Mouse (Mus musculus) lung, postnatal 0 days (tissue): Measurements from ENCODE around the gene Nln. TPM values are rescaled to one million over a fixed set of nuclear protein-coding genes. Genes with fewer than 3 reads are reported as not detected.
A peak's percentile ranks its signal among the peaks of the same experiment; 100 is the strongest.

ENCODE experiments used
- ATAC-seq: fragments of 200-750 bp; cut with Nextera tagmentation; 2 replicates; pipeline ENCODE4 v1.8.0; 2017; ENCODE audit warnings: moderate library complexity
- DNase-seq: peaks from one replicate; pipeline ENCODE4 v3.0.0-alpha.2; 2016; ENCODE audit warnings: low spot score
- H3K27ac ChIP-seq: fragments of 300-500 bp; sonication (generic); 2 replicates; pipeline ENCODE4 v1.5.1; 2014; ENCODE audit warnings: antibody characterized with exemption, mild to moderate bottlenecking, low read length, mixed read lengths
- H3K27me3 ChIP-seq: fragments of 300-500 bp; sonication (generic); replicated peaks from 2 replicates; pipeline ENCODE4 v1.6.1; 2014; ENCODE audit warnings: low read length, mixed read lengths; ENCODE audit not compliant: insufficient read depth
- H3K36me3 ChIP-seq: fragments of 300-500 bp; sonication (generic); 2 replicates; pipeline ENCODE4 v1.6.1; 2014; ENCODE audit warnings: low read length, mixed read lengths; ENCODE audit not compliant: insufficient read depth
- H3K4me1 ChIP-seq: fragments of 300-500 bp; sonication (generic); 2 replicates; pipeline ENCODE4 v1.6.1; 2014; ENCODE audit warnings: antibody characterized with exemption, low read depth, low read length, mixed read lengths; ENCODE audit not compliant: insufficient read depth
- H3K4me2 ChIP-seq: fragments of 300-500 bp; sonication (generic); replicated peaks from 2 replicates; pipeline ENCODE4 v1.6.1; 2014; ENCODE audit warnings: low read depth, mild to moderate bottlenecking, low read length, moderate library complexity, mixed read lengths
- H3K4me3 ChIP-seq: fragments of 300-500 bp; sonication (generic); 2 replicates; pipeline ENCODE4 v1.5.1; 2014; ENCODE audit warnings: low read depth, low read length
- H3K9ac ChIP-seq: fragments of 300-500 bp; sonication (generic); replicated peaks from 2 replicates; pipeline ENCODE4 v1.6.1; 2014; ENCODE audit warnings: low read depth, mild to moderate bottlenecking
- H3K9me3 ChIP-seq: fragments of 300-500 bp; sonication (generic); 2 replicates; pipeline ENCODE4 v1.6.1; 2016; ENCODE audit warnings: low read length, mixed read lengths
- CTCF ChIP-seq: IDR thresholded peaks from 2 replicates; pipeline ENCODE4 v1.5.1; 2016; ENCODE audit warnings: antibody characterized with exemption, mild to moderate bottlenecking
- EP300 ChIP-seq: IDR thresholded peaks from 2 replicates; pipeline ENCODE4 v1.6.1; 2016; ENCODE audit warnings: antibody characterized with exemption, mild to moderate bottlenecking, control low read depth
- WGBS: fragments of 180-500 bp; shearing (Covaris S2); extraction: QIAGEN DNeasy Blood & Tissue Kit; methylation state at CpG from one replicate; pipeline ENCODE4 v1.1.7; 2014; 5-methylcytosine and 5-hydroxymethylcytosine counted together
- polyA plus RNA-seq: library from polyadenylated mRNA; unstranded; fragments of >200 nt; fragmentation: Nextera tagmentation; extraction: Ambion mirVana; gene quantifications from 2 replicates; pipeline ENCODE4 v1.2.1, GENCODE M21; 2015

Gene Nln
- polyA plus RNA-seq, 1 experiment from 2014 or later = 13.0 TPM

GRCm38 (mm10) chr13:104041481-104041880 lies 67.9 kb downstream of the Nln start:
- Histone ChIP-seq H3K9me3 (no peaks in the 10 kb centered on the region), H3K4me3 (no peak overlapping the region), H3K4me1 (peaks cover 19% of the 10 kb centered on the region; the same call in 1 of the 2 replicates), H3K4me2 (no peak overlapping the region), H3K27ac (no peak overlapping the region), H3K36me3 (no peaks in the 10 kb centered on the region), H3K9ac (no peak overlapping the region), H3K27me3 (no peaks in the 10 kb centered on the region)
- no peak for ATAC-seq
- 82% methylated on average over 7 of the region's 7 CpGs for WGBS
- no peak for TF ChIP-seq EP300
- no peak for TF ChIP-seq CTCF
- no peak for DNase-seq

- Histone ChIP-seq H3K27me3 (no peaks in the 10 kb centered on the region), H3K36me3 (no peaks in the 10 kb centered on the region), H3K9me3 (no peaks in the 10 kb centered on the region), H3K9ac (no peak overlapping the region), H3K4me3 (no peak overlapping the region), H3K4me1 (peaks cover 19% of the 10 kb centered on the region; the same call in 1 of the 2 replicates), H3K4me2 (no peak overlapping the region), H3K27ac (no peak overlapping the region)
- no peak for TF ChIP-seq CTCF
- no peak for TF ChIP-seq EP300
- DNase-seq (no peak), ATAC-seq (no peak)
- WGBS = 62% methylated on average over 4 of the region's 4 CpGs
Observed at GRCm38 (mm10) chr13:104040950-104041349, 68.5 kb downstream of the Nln start.

GRCm38 (mm10) chr13:104039861-104040260 lies 69.6 kb downstream of the Nln start:
- H3K4me1 ChIP-seq = peaks cover 21% of the 10 kb centered on the region; the same call in 1 of the 2 replicates
- 0 out of 2 replicates have a peak overlapping the region, but pooled peaks have one; percentile 9 for H3K27ac ChIP-seq
- H3K9me3 ChIP-seq = no peaks in the 10 kb centered on the region
- no peak overlapping the region for H3K4me3 ChIP-seq
- H3K4me2 ChIP-seq = no peak overlapping the region
- ATAC-seq = no peak
- DNase-seq = peak; percentile 79
- H3K36me3 ChIP-seq = no peaks in the 10 kb centered on the region
- 52% methylated on average over 4 of the region's 4 CpGs for WGBS
- H3K27me3 ChIP-seq = no peaks in the 10 kb centered on the region
- TF ChIP-seq EP300 (0 out of 2 replicates have a peak, but pooled peaks have one; percentile 24), CTCF (no peak)
- H3K9ac ChIP-seq = no peak overlapping the region

GRCm38 (mm10) chr13:104038891-104039290 lies 70.5 kb downstream of the Nln start:
- no peak overlapping the region for H3K9ac ChIP-seq
- H3K27me3 ChIP-seq = no peaks in the 10 kb centered on the region
- DNase-seq (no peak), ATAC-seq (no peak)
- H3K4me1 ChIP-seq = peaks cover 26% of the 10 kb centered on the region; the same call in 1 of the 2 replicates
- H3K9me3 ChIP-seq = no peaks in the 10 kb centered on the region
- H3K4me3 ChIP-seq = no peak overlapping the region
- WGBS = 80% methylated on average over 7 of the region's 7 CpGs
- no peak overlapping the region for H3K27ac ChIP-seq
- no peak overlapping the region for H3K4me2 ChIP-seq
- H3K36me3 ChIP-seq = no peaks in the 10 kb centered on the region
- TF ChIP-seq CTCF (no peak), EP300 (no peak)

GRCm38 (mm10) chr13:104038358-104038757 lies 71.1 kb downstream of the Nln start:
- ATAC-seq (no peak), DNase-seq (no peak)
- Histone ChIP-seq H3K9me3 (no peaks in the 10 kb centered on the region), H3K9ac (no peak overlapping the region), H3K4me2 (peak overlapping the region; percentile 2; the same call in 1 of the 2 replicates), H3K27me3 (no peaks in the 10 kb centered on the region), H3K36me3 (no peaks in the 10 kb centered on the region), H3K4me1 (peaks cover 26% of the 10 kb centered on the region; the same call in 1 of the 2 replicates), H3K4me3 (no peak overlapping the region), H3K27ac (peak overlapping the region; percentile 78)
- no peak for TF ChIP-seq CTCF
- TF ChIP-seq EP300 = no peak
- 39% methylated on average over 7 of the region's 7 CpGs for WGBS

GRCm38 (mm10) chr13:104037531-104038290 lies 71.7 kb downstream of the Nln start:
- Histone ChIP-seq H3K27ac (peak overlapping the region; percentile 90), H3K27me3 (no peaks in the 10 kb centered on the region), H3K4me3 (no peak overlapping the region), H3K36me3 (no peaks in the 10 kb centered on the region), H3K4me2 (peak overlapping the region; percentile 29), H3K4me1 (peaks cover 30% of the 10 kb centered on the region; the same call in 1 of the 2 replicates), H3K9ac (no peak overlapping the region), H3K9me3 (no peaks in the 10 kb centered on the region)
- DNase-seq (peak; percentile 97), ATAC-seq (peak; percentile 82)
- TF ChIP-seq EP300 = peak; percentile 97
- peak; percentile 26; the same call in 1 of the 2 replicates for TF ChIP-seq CTCF
- 19% methylated on average over 9 of the region's 9 CpGs for WGBS
